Mouse (Mus musculus): ENCODE measurements around the gene Acad11. TPM values are rescaled to one million over a fixed set of nuclear protein-coding genes. Genes with fewer than 3 reads are reported as not detected.

The Acad11 gene
- polyA plus RNA-seq (2015; fragmentation: Nextera tagmentation; extraction: Ambion mirVana): 7.9 and 8.4 TPM in 2 replicates

GRCm38 (mm10) chr9:104063244-104063961 is at the start of gene Acad11:
Gene Acad11, plus strand, starts transcription at chr9:104063377.
- Histone ChIP-seq H3K9ac (peak within 1 kb of the TSS; percentile 97), H3K36me3 (peaks cover 21% of the 10 kb centered on the region), H3K4me3 (peak within 1 kb of the TSS; percentile 100), H3K27me3 (no peaks in the 10 kb centered on the region), H3K9me3 (no peaks in the 10 kb centered on the region), H3K4me2 (peak within 1 kb of the TSS; percentile 94), H3K4me1 (replicated peaks) (peaks cover 26% of the 10 kb centered on the region), H3K27ac (peak within 1 kb of the TSS; percentile 83)
- WGBS: under 1% methylated on average over 29 of the region's 30 CpGs
- peak; percentile 98 for ATAC-seq (ENCODE audit: low FRiP score)

- peaks cover 30% of the 10 kb centered on the region for H3K36me3 ChIP-seq
- H3K4me1 ChIP-seq (replicated peaks): no peaks in the 10 kb centered on the region
- no peak overlapping the region for H3K4me3 ChIP-seq
- ATAC-seq (ENCODE audit: low FRiP score): no peak
- 78% methylated on average over 1 of the region's 1 CpGs for WGBS
- H3K9me3 ChIP-seq: no peaks in the 10 kb centered on the region
- H3K9ac ChIP-seq: no peak overlapping the region
- no peak overlapping the region for H3K4me2 ChIP-seq
- H3K27me3 ChIP-seq: no peaks in the 10 kb centered on the region
- no peak overlapping the region for H3K27ac ChIP-seq
Observed at GRCm38 (mm10) chr9:104014526-104014925, 48.7 kb upstream of the Acad11 start.

GRCm38 (mm10) chr9:104021026-104021425 is 42.2 kb upstream of the Acad11 start:
- H3K4me1 ChIP-seq (replicated peaks): no peaks in the 10 kb centered on the region
- no peaks in the 10 kb centered on the region for H3K9me3 ChIP-seq
- peaks cover 62% of the 10 kb centered on the region for H3K36me3 ChIP-seq
- no peak overlapping the region for H3K9ac ChIP-seq
- no peak overlapping the region for H3K4me3 ChIP-seq
- no peak overlapping the region for H3K4me2 ChIP-seq
- ATAC-seq (ENCODE audit: low FRiP score): no peak
- H3K27me3 ChIP-seq: no peaks in the 10 kb centered on the region
- no peak overlapping the region for H3K27ac ChIP-seq
- WGBS: 93% methylated on average over 10 of the region's 10 CpGs

GRCm38 (mm10) chr9:104027186-104027585 is 36.0 kb upstream of the Acad11 start:
- H3K36me3 ChIP-seq: peaks cover 50% of the 10 kb centered on the region
- H3K4me1 ChIP-seq (replicated peaks): no peaks in the 10 kb centered on the region
- H3K9ac ChIP-seq: no peak overlapping the region
- H3K4me2 ChIP-seq: no peak overlapping the region
- H3K9me3 ChIP-seq: 0 out of 2 replicates have a peak, but pooled peaks cover 9% of the 10 kb centered on the region
- no peak overlapping the region for H3K27ac ChIP-seq
- no peak overlapping the region for H3K4me3 ChIP-seq
- H3K27me3 ChIP-seq: no peaks in the 10 kb centered on the region
- ATAC-seq (ENCODE audit: low FRiP score): no peak
- WGBS: 96% methylated on average over 8 of the region's 8 CpGs

- Histone ChIP-seq H3K27me3 (no peaks in the 10 kb centered on the region), H3K9me3 (0 out of 2 replicates have a peak, but pooled peaks cover 9% of the 10 kb centered on the region), H3K4me3 (no peak overlapping the region), H3K4me1 (replicated peaks) (no peaks in the 10 kb centered on the region), H3K36me3 (peaks cover 39% of the 10 kb centered on the region), H3K27ac (no peak overlapping the region), H3K4me2 (no peak overlapping the region), H3K9ac (no peak overlapping the region)
- WGBS: 92% methylated on average over 11 of the region's 11 CpGs
- no peak for ATAC-seq (ENCODE audit: low FRiP score)
Observed at GRCm38 (mm10) chr9:104029861-104030260, 33.3 kb upstream of the Acad11 start.

GRCm38 (mm10) chr9:104034231-104034630 is 28.9 kb upstream of the Acad11 start:
- ATAC-seq (ENCODE audit: low FRiP score): no peak

GRCm38 (mm10) chr9:104034718-104035117 is 28.5 kb upstream of the Acad11 start:
- H3K4me1 ChIP-seq (replicated peaks): no peaks in the 10 kb centered on the region
- peaks cover 30% of the 10 kb centered on the region for H3K36me3 ChIP-seq
- H3K27ac ChIP-seq: no peak overlapping the region
- H3K4me3 ChIP-seq: no peak overlapping the region
- H3K9me3 ChIP-seq: no peaks in the 10 kb centered on the region
- 64% methylated on average over 6 of the region's 6 CpGs for WGBS
- ATAC-seq (ENCODE audit: low FRiP score): no peak
- H3K9ac ChIP-seq: no peak overlapping the region
- no peaks in the 10 kb centered on the region for H3K27me3 ChIP-seq
- H3K4me2 ChIP-seq: no peak overlapping the region

More at GRCm38 (mm10) chr9:104034231-104034630, 28.9 kb upstream of the Acad11 start:
- no peak overlapping the region for H3K9ac ChIP-seq
- H3K4me3 ChIP-seq: no peak overlapping the region
- WGBS: 81% methylated on average over 8 of the region's 8 CpGs
- H3K4me1 ChIP-seq (replicated peaks): no peaks in the 10 kb centered on the region
- H3K27ac ChIP-seq: no peak overlapping the region
- H3K4me2 ChIP-seq: no peak overlapping the region
- peaks cover 28% of the 10 kb centered on the region for H3K36me3 ChIP-seq
- no peaks in the 10 kb centered on the region for H3K9me3 ChIP-seq
- no peaks in the 10 kb centered on the region for H3K27me3 ChIP-seq

GRCm38 (mm10) chr9:104035261-104036015 is 27.7 kb upstream of the Acad11 start:
- H3K27ac ChIP-seq: no peak overlapping the region
- H3K4me3 ChIP-seq: no peak overlapping the region
- no peak overlapping the region for H3K9ac ChIP-seq
- no peaks in the 10 kb centered on the region for H3K9me3 ChIP-seq
- WGBS: 49% methylated on average over 24 of the region's 24 CpGs
- H3K4me1 ChIP-seq (replicated peaks): no peaks in the 10 kb centered on the region
- H3K36me3 ChIP-seq: peaks cover 25% of the 10 kb centered on the region
- no peaks in the 10 kb centered on the region for H3K27me3 ChIP-seq
- H3K4me2 ChIP-seq: no peak overlapping the region
- ATAC-seq (ENCODE audit: low FRiP score): no peak

- Histone ChIP-seq H3K9ac (no peak overlapping the region), H3K4me1 (replicated peaks) (no peaks in the 10 kb centered on the region), H3K4me2 (no peak overlapping the region), H3K4me3 (no peak overlapping the region), H3K27ac (no peak overlapping the region), H3K27me3 (no peaks in the 10 kb centered on the region), H3K36me3 (peaks cover 27% of the 10 kb centered on the region), H3K9me3 (no peaks in the 10 kb centered on the region)
- 93% methylated on average over 13 of the region's 13 CpGs for WGBS
- no peak for ATAC-seq (ENCODE audit: low FRiP score)
Observed at GRCm38 (mm10) chr9:104038266-104038665, 24.9 kb upstream of the Acad11 start.

GRCm38 (mm10) chr9:104039031-104039695 is 24.0 kb upstream of the Acad11 start:
- no peaks in the 10 kb centered on the region for H3K27me3 ChIP-seq
- no peaks in the 10 kb centered on the region for H3K4me1 ChIP-seq (replicated peaks)
- ATAC-seq (ENCODE audit: low FRiP score): no peak
- H3K36me3 ChIP-seq: peaks cover 25% of the 10 kb centered on the region
- 93% methylated on average over 21 of the region's 21 CpGs for WGBS
- H3K4me2 ChIP-seq: no peak overlapping the region
- no peaks in the 10 kb centered on the region for H3K9me3 ChIP-seq
- no peak overlapping the region for H3K9ac ChIP-seq
- no peak overlapping the region for H3K27ac ChIP-seq
- no peak overlapping the region for H3K4me3 ChIP-seq

- ATAC-seq (ENCODE audit: low FRiP score): no peak
Observed at GRCm38 (mm10) chr9:104039742-104040141, 23.4 kb upstream of the Acad11 start.

GRCm38 (mm10) chr9:104040362-104040761 is 22.8 kb upstream of the Acad11 start, which contains the start of gene Gm28305:
Gene Gm28305, plus strand, starts transcription at chr9:104040662.
- H3K27ac ChIP-seq: no peak within 1 kb of the TSS
- no peaks in the 10 kb centered on the region for H3K27me3 ChIP-seq
- no peak within 1 kb of the TSS for H3K4me2 ChIP-seq
- no peaks in the 10 kb centered on the region for H3K4me1 ChIP-seq (replicated peaks)
- H3K36me3 ChIP-seq: peaks cover 32% of the 10 kb centered on the region
- no peaks in the 10 kb centered on the region for H3K9me3 ChIP-seq
- ATAC-seq (ENCODE audit: low FRiP score): no peak
- H3K9ac ChIP-seq: no peak within 1 kb of the TSS
- 78% methylated on average over 2 of the region's 2 CpGs for WGBS
- H3K4me3 ChIP-seq: no peak within 1 kb of the TSS

More at GRCm38 (mm10) chr9:104039742-104040141, 23.4 kb upstream of the Acad11 start:
- H3K27me3 ChIP-seq: no peaks in the 10 kb centered on the region
- no peak overlapping the region for H3K27ac ChIP-seq
- H3K4me1 ChIP-seq (replicated peaks): no peaks in the 10 kb centered on the region
- H3K9ac ChIP-seq: no peak overlapping the region
- WGBS: 89% methylated on average over 4 of the region's 4 CpGs
- H3K9me3 ChIP-seq: no peaks in the 10 kb centered on the region
- H3K4me2 ChIP-seq: no peak overlapping the region
- H3K36me3 ChIP-seq: peaks cover 29% of the 10 kb centered on the region
- no peak overlapping the region for H3K4me3 ChIP-seq
